Mouse (Mus musculus) stomach, embryonic 14.5 days (tissue): ENCODE measurements at regions not wholly inside any gene's neighbourhood (a gene's known extent, or its start where the extent isn't known, plus 50 kb on each side); places are given as distances from the start of the nearest gene placed in this dataset.

ENCODE experiments used
- ATAC-seq: fragments of 200-750 bp; cut with Nextera tagmentation; 2 replicates; pipeline ENCODE4 v1.8.0; 2017; ENCODE audit warnings: low read depth, moderate TSS enrichment; ENCODE audit not compliant: insufficient number of reproducible peaks, insufficient read depth, low FRiP score
- H3K27ac ChIP-seq: fragments of 300-500 bp; sonication (generic); 2 replicates; pipeline ENCODE4 v1.5.1; 2014; ENCODE audit warnings: mild to moderate bottlenecking, low read length, moderate library complexity, mixed read lengths
- H3K27me3 ChIP-seq: fragments of 300-500 bp; sonication (generic); 2 replicates; pipeline ENCODE4 v1.6.1; 2014; ENCODE audit warnings: low read length, control low read depth, mixed read lengths; ENCODE audit not compliant: control insufficient read depth, insufficient read depth
- H3K36me3 ChIP-seq: fragments of 300-500 bp; sonication (generic); 2 replicates; pipeline ENCODE4 v1.6.1; 2014; ENCODE audit warnings: mild to moderate bottlenecking, control low read depth, low read length, moderate library complexity, mixed read lengths; ENCODE audit not compliant: control insufficient read depth, insufficient read depth
- H3K4me1 ChIP-seq: fragments of 300-500 bp; sonication (generic); 2 replicates; pipeline ENCODE4 v1.6.1; 2014; ENCODE audit warnings: low read length, control low read depth, mixed read lengths; ENCODE audit not compliant: control insufficient read depth, insufficient read depth
- H3K4me2 ChIP-seq: fragments of 300-500 bp; sonication (generic); replicated peaks from 2 replicates; pipeline ENCODE4 v1.6.1; 2014; ENCODE audit warnings: low read depth, low read length, control low read depth
- H3K4me3 ChIP-seq: fragments of 300-500 bp; sonication (generic); 2 replicates; pipeline ENCODE4 v1.5.1; 2014; ENCODE audit warnings: low read depth, low read length, control low read depth
- H3K9ac ChIP-seq: fragments of 300-500 bp; sonication (generic); replicated peaks from 2 replicates; pipeline ENCODE4 v1.6.1; 2014; ENCODE audit warnings: low read depth, mild to moderate bottlenecking, control low read depth, low read length, moderate library complexity, mixed read lengths
- H3K9me3 ChIP-seq: fragments of 300-500 bp; sonication (generic); 2 replicates; pipeline ENCODE4 v1.6.1; 2016; ENCODE audit warnings: low read depth, low read length, control low read depth; ENCODE audit not compliant: control insufficient read depth
- WGBS: fragments of 180-500 bp; shearing (Covaris S2); extraction: QIAGEN DNeasy Blood & Tissue Kit; methylation state at CpG from one replicate; pipeline ENCODE4 v1.1.7; 2014; 5-methylcytosine and 5-hydroxymethylcytosine counted together

DNA sequence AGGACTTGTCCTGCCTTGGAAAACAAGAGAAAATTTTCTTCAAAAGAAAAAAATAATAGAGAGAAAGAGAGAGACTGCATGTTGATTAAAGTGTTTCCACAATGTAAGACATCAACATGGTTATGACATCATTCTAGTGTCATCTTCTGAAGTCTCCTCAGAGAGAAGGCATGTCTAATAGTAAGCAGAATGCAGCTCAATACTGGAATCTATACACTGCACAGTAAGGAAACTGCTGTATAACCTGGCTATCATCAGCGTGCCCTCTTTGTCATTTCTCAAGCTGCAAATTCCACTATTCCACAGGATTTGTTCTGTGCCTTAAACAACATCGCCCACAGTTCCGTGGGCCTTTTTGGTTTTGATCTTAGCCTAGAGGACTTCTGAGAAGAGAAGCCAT lies 82.8 kb upstream of the Mapk10 start:
- Histone ChIP-seq H3K9ac (no peak overlapping the region), H3K36me3 (no peaks in the 10 kb centered on the region), H3K27me3 (no peaks in the 10 kb centered on the region), H3K4me3 (no peak overlapping the region), H3K9me3 (no peaks in the 10 kb centered on the region), H3K27ac (no peak overlapping the region), H3K4me1 (no peaks in the 10 kb centered on the region), H3K4me2 (no peak overlapping the region)
- ATAC-seq, result no peak
- 68% methylated on average over 3 of the region's 3 CpGs for WGBS

DNA sequence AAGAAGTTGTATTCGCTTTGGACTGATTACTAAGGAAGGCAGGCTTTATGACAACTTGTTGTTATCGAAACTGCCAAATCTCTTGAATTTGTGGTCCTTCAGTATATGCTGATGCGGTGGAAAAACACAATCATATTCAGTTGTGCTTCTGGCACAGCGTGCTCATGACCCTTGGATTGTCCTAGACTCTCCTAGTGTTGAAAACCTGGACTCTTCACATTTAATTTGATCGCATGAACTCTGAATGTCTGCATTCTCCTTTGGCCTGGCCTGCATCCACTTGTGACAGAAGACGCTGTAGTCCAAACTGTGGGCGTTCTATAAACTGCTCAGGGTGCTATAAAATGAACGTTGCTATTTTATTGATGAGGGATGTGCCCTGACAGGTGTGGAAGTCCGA lies 80.6 kb upstream of the Mapk10 start:
- Histone ChIP-seq H3K27ac (no peak overlapping the region), H3K4me3 (no peak overlapping the region), H3K4me2 (no peak overlapping the region), H3K36me3 (no peaks in the 10 kb centered on the region), H3K4me1 (no peaks in the 10 kb centered on the region), H3K27me3 (no peaks in the 10 kb centered on the region), H3K9me3 (no peaks in the 10 kb centered on the region), H3K9ac (no peak overlapping the region)
- 86% methylated on average over 9 of the region's 9 CpGs for WGBS
- ATAC-seq, result no peak

DNA sequence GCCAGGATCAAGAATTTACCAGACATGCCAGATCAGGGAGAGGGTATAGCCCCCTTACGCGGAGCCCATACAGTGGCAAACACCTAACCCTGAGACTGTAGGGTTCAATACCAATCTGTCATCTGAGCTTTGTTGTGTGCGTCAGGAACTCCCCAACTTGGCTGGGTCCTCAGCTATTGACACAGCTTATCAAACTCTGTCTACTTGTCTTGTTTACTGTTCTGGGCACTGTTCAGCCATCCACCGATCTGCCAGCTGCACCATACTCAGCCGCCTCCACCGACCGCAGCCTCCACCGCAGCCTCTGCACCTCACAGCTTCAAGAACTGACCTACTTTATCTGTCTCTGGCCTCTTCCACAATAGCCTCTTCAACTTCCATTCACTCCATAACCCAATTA lies 80.1 kb upstream of the Mapk10 start:
- Histone ChIP-seq H3K36me3 (no peaks in the 10 kb centered on the region), H3K27me3 (no peaks in the 10 kb centered on the region), H3K4me1 (no peaks in the 10 kb centered on the region), H3K9ac (no peak overlapping the region), H3K27ac (no peak overlapping the region), H3K4me2 (no peak overlapping the region), H3K4me3 (no peak overlapping the region), H3K9me3 (no peaks in the 10 kb centered on the region)
- ATAC-seq, result peak; percentile 49; the same call in 1 of the 2 replicates
- WGBS, result 79% methylated on average over 8 of the region's 8 CpGs

DNA sequence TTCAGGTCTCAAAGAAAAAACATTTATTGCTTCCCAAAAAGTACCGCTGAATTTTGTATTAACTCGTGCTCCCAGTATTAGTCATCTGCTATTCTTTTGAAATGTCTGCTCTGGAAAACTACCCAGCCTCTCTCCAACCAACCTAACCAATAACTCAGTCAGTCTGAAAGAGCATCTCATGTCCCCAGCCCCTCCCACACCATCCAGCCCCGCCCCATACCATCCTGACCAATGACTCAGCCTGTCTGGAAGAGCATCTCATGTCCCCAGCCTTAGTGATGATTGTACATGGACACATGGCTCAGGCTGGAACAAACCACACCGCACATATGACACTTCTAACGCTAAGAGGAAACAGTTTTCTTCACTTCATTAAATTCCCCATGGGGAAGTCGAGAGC lies 58.1 kb upstream of the Mapk10 start:
- no peak for ATAC-seq
- Histone ChIP-seq H3K4me3 (no peak overlapping the region), H3K9me3 (no peaks in the 10 kb centered on the region), H3K9ac (no peak overlapping the region), H3K4me1 (no peaks in the 10 kb centered on the region), H3K27ac (no peak overlapping the region), H3K27me3 (no peaks in the 10 kb centered on the region), H3K36me3 (no peaks in the 10 kb centered on the region), H3K4me2 (no peak overlapping the region)
- WGBS, result 85% methylated on average over 6 of the region's 6 CpGs

GRCm38 (mm10) chr5:103264903-103265302 lies 53.8 kb upstream of the Mapk10 start:
- H3K27me3 ChIP-seq, result no peaks in the 10 kb centered on the region
- H3K36me3 ChIP-seq, result no peaks in the 10 kb centered on the region
- WGBS, result 70% methylated on average over 2 of the region's 2 CpGs
- H3K9me3 ChIP-seq, result no peaks in the 10 kb centered on the region
- H3K4me2 ChIP-seq, result no peak overlapping the region
- H3K4me3 ChIP-seq, result no peak overlapping the region
- no peak for ATAC-seq
- no peak overlapping the region for H3K9ac ChIP-seq
- H3K27ac ChIP-seq, result no peak overlapping the region
- no peaks in the 10 kb centered on the region for H3K4me1 ChIP-seq

GRCm38 (mm10) chr5:103261406-103261805 lies 50.3 kb upstream of the Mapk10 start:
- Histone ChIP-seq H3K4me1 (no peaks in the 10 kb centered on the region), H3K36me3 (no peaks in the 10 kb centered on the region), H3K4me2 (no peak overlapping the region), H3K9ac (no peak overlapping the region), H3K27ac (no peak overlapping the region), H3K9me3 (no peaks in the 10 kb centered on the region), H3K27me3 (no peaks in the 10 kb centered on the region), H3K4me3 (no peak overlapping the region)
- no peak for ATAC-seq
- WGBS, result 93% methylated on average over 10 of the region's 10 CpGs
